Mouse (Mus musculus) erythroblast, embryonic 14.5 days (primary cell): Measurements from ENCODE around the gene Epb41l2.

ENCODE experiments used
- GATA1 ChIP-seq: IDR thresholded peaks from 2 replicates; pipeline ENCODE4 v1.6.1; 2012; ENCODE audit warnings: low read length, inconsistent platforms, mixed read lengths
- TAL1 ChIP-seq: IDR thresholded peaks from 3 replicates; pipeline ENCODE4 v1.6.1; 2012; ENCODE audit warnings: low read length, inconsistent platforms, mixed read lengths

GRCm38 (mm10) chr10:25353941-25354340 lies 5.7 kb upstream of the Epb41l2 start:
- TF ChIP-seq GATA1 (no peak), TAL1 (no peak)
